Mouse (Mus musculus): ENCODE measurements around the gene Osbpl10.
"Not testable (repeated sequence)": the region's sequence is repeated elsewhere in the genome, so short reads cannot be mapped to it uniquely, and the experiment has no call there.

Gene Osbpl10

DNA sequence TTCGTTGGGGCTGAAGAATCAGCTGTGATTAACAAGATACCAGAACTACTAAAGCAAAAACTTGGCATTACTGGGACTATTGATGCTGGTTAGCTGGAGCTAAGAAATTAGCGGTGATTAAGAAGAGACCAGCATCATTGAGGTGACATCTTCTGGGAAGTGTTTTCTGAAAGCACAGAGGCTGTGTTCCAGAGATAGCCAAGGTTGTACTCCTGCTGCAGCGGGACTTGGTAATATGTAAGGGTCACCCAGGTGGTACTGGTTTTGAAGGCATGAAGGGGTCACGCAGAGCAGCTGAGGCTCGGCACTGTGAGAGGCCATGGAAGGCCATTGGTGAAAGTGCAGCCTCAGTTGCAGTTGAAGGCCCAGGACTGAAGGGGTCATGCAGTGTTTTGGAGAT is 294.1 kb downstream of the Osbpl10 start:
- not testable (repeated sequence) for DNase-seq (ENCODE audit: low read depth, low spot score)

GRCm38 (mm10) chr9:115273095-115273649 is 294.8 kb downstream of the Osbpl10 start:
- no peak for DNase-seq (ENCODE audit: low read depth, low spot score)

DNA sequence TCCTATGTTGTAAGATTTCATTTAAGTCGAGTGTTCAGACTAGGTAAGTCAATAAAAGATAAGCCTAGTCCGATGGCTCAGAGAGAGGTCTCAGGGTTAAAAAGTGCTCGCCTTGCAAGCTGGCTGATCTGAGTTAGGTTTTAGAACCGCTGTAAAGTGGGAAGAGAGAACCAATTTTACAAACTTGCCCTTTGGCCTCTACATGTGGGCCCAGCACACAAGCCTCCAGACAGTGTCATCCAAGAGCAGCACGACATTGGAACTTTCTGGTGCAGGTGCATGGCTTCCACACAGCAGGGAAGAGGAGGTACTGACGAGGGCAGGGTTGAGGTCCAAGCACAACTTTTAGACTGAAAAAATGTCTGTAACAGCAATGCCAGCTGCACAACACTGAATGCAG is 296.4 kb downstream of the Osbpl10 start:
- DNase-seq (ENCODE audit: low read depth, low spot score) = no peak

- no peak for DNase-seq (ENCODE audit: low read depth, low spot score)
Observed at GRCm38 (mm10) chr9:115278641-115279040, 300.3 kb downstream of the Osbpl10 start.

Data from skeletal muscle tissue, adult 2 months (tissue).